Mouse (Mus musculus) olfactory bulb, adult 2 months (tissue): Measurements from ENCODE around the gene Mrpl34.

Experiments used
- CTCF ChIP-seq: fragments of 200-500 bp; IDR thresholded peaks from 2 replicates; pipeline ENCODE4 v1.5.1; 2012; ENCODE audit warnings: low read depth, mild to moderate bottlenecking, low read length, moderate library complexity; ENCODE audit not compliant: insufficient read depth
- POLR2A ChIP-seq: fragments of 200-500 bp; IDR thresholded peaks from 2 replicates; pipeline ENCODE4 v1.6.1; 2012; ENCODE audit warnings: mild to moderate bottlenecking, low read depth, low read length, moderate library complexity; ENCODE audit not compliant: insufficient read depth

- no peak for TF ChIP-seq POLR2A
- TF ChIP-seq CTCF = no peak
Measured at GRCm38 (mm10) chr8:71454668-71455067, 10.1 kb upstream of the Mrpl34 start.
